Mouse (Mus musculus) limb, embryonic 10.5 days (tissue): ENCODE measurements at regions not wholly inside any gene's neighbourhood (a gene's known extent, or its start where the extent isn't known, plus 50 kb on each side); places are given as distances from the start of the nearest gene placed in this dataset.
"Not testable (repeated sequence)": the region's sequence is repeated elsewhere in the genome, so short reads cannot be mapped to it uniquely, and the experiment has no call there.

ENCODE experiments used
- DNase-seq: peaks from one replicate; pipeline ENCODE4 v3.0.0-alpha.2; 2017; ENCODE audit warnings: low spot score
- H3K27ac ChIP-seq: fragments of 300-500 bp; sonication (generic); 2 replicates; pipeline ENCODE4 v1.5.1; 2016; ENCODE audit warnings: mild to moderate bottlenecking
- H3K27me3 ChIP-seq: fragments of 300-500 bp; sonication (generic); 2 replicates; pipeline ENCODE4 v1.6.1; 2016; ENCODE audit warnings: low read depth, mild to moderate bottlenecking; ENCODE audit not compliant: poor library complexity, severe bottlenecking
- H3K36me3 ChIP-seq: fragments of 300-500 bp; sonication (generic); 2 replicates; pipeline ENCODE4 v1.6.1; 2016; ENCODE audit warnings: mild to moderate bottlenecking, moderate library complexity
- H3K4me1 ChIP-seq: fragments of 300-500 bp; sonication (generic); 2 replicates; pipeline ENCODE4 v1.6.1; 2016
- H3K4me3 ChIP-seq: fragments of 300-500 bp; sonication (generic); 2 replicates; pipeline ENCODE4 v1.5.1; 2016; ENCODE audit warnings: mild to moderate bottlenecking, moderate library complexity
- H3K9me3 ChIP-seq: fragments of 300-500 bp; sonication (generic); replicated peaks from 2 replicates; pipeline ENCODE4 v1.6.1; 2016; ENCODE audit warnings: mild to moderate bottlenecking
- WGBS: fragments of 180-500 bp; shearing (Covaris S2); methylation state at CpG from one replicate; pipeline ENCODE4 v1.1.7; 2016; 5-methylcytosine and 5-hydroxymethylcytosine counted together

DNA sequence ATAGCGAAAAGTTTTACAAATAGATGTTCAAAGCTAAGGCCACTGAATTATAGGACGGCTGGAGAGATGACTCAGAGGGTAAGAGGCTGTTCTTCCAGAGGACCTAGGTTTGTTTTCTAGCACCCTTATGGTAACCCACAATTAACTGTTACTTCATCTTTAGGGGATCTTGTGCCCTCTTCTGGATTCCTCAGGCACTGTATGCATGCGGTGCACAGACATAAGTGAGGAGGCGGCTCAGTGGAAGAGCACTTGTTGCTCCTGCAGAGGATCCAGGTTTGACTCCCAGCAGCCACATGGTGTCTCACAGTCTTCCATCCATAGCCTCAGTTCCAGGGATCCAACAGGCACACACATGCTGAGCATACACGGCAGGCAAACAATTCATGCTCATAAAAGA is 89.7 kb upstream of the Shb start:
- H3K36me3 ChIP-seq: no peaks in the 10 kb centered on the region
- no peak overlapping the region for H3K4me3 ChIP-seq
- 89% methylated on average over 5 of the region's 5 CpGs for WGBS
- 0 out of 2 replicates have a peak, but pooled peaks cover 4% of the 10 kb centered on the region for H3K4me1 ChIP-seq
- no peak overlapping the region for H3K27ac ChIP-seq
- no peaks in the 10 kb centered on the region for H3K9me3 ChIP-seq
- no peak for DNase-seq
- no peaks in the 10 kb centered on the region for H3K27me3 ChIP-seq

GRCm38 (mm10) chr4:45617126-45617525 is 84.9 kb upstream of the Shb start:
- H3K4me3 ChIP-seq: no peak overlapping the region
- no peaks in the 10 kb centered on the region for H3K27me3 ChIP-seq
- H3K9me3 ChIP-seq: no peaks in the 10 kb centered on the region
- H3K36me3 ChIP-seq: no peaks in the 10 kb centered on the region
- H3K27ac ChIP-seq: no peak overlapping the region
- WGBS: 78% methylated on average over 3 of the region's 3 CpGs
- 0 out of 2 replicates have a peak, but pooled peaks cover 5% of the 10 kb centered on the region for H3K4me1 ChIP-seq
- no peak for DNase-seq

GRCm38 (mm10) chr4:45613498-45613897 is 81.2 kb upstream of the Shb start:
- not testable (repeated sequence) for H3K27me3 ChIP-seq, DNase-seq, H3K4me3 ChIP-seq, H3K36me3 ChIP-seq, H3K9me3 ChIP-seq, H3K27ac ChIP-seq, H3K4me1 ChIP-seq
- WGBS: 89% methylated on average over 3 of the region's 3 CpGs

GRCm38 (mm10) chr4:45612132-45612531 is 79.9 kb upstream of the Shb start:
- peak; percentile 48 for DNase-seq
- Histone ChIP-seq H3K4me3 (no peak overlapping the region), H3K4me1 (0 out of 2 replicates have a peak, but pooled peaks cover 2% of the 10 kb centered on the region), H3K27me3 (no peaks in the 10 kb centered on the region), H3K36me3 (no peaks in the 10 kb centered on the region), H3K9me3 (no peaks in the 10 kb centered on the region), H3K27ac (no peak overlapping the region)
- WGBS: 49% methylated on average over 5 of the region's 5 CpGs

DNA sequence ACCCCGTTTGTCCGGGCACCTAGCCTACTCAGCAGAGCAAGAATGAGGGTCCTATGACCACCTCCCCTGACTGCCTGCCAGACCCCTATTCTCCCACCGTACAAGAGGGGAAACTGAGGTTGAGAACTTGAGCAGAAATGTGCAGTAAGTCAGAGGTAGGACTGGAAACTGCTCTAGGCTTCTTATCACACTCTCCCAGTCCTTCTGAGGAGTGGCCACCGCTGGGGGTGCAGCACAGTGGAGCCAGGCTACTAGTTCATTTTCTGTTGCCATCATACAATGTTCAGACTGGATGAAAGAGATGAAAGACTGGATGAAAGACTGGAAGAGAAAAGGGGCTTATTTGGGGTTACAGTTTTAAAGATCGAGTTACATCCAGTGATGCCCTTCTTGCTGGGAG is 78.7 kb upstream of the Shb start:
- Histone ChIP-seq H3K4me3 (no peak overlapping the region), H3K27me3 (no peaks in the 10 kb centered on the region), H3K36me3 (no peaks in the 10 kb centered on the region), H3K27ac (no peak overlapping the region), H3K4me1 (no peaks in the 10 kb centered on the region), H3K9me3 (no peaks in the 10 kb centered on the region)
- DNase-seq: no peak
- WGBS: 91% methylated on average over 5 of the region's 5 CpGs

GRCm38 (mm10) chr4:45606578-45606977 is 74.3 kb upstream of the Shb start:
- peaks cover 4% of the 10 kb centered on the region; the same call in 1 of the 2 replicates for H3K27me3 ChIP-seq

DNA sequence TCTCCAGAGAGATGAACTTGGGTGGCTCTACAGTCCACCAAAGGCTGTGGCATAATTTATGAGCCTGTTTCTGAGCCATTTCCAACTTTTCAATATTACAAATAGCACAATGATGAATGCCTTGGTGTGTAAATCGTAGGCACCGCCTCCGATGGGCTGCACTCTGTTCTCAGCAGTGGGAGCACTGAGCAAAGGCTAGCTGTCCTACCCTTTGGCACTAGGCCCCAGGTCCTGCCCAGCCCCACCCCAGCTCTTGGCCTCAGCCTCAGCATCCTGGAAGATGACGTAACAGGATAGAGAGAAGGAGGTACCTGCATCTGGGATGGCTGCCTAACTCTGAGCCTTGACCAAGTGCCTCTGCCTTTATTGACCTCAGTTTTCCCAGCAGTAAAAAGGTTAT is 73.4 kb upstream of the Shb start:
- H3K27me3 ChIP-seq: peaks cover 4% of the 10 kb centered on the region; the same call in 1 of the 2 replicates
- H3K4me3 ChIP-seq: no peak overlapping the region
- peaks cover 3% of the 10 kb centered on the region; the same call in 1 of the 2 replicates for H3K4me1 ChIP-seq
- no peak overlapping the region for H3K27ac ChIP-seq
- no peaks in the 10 kb centered on the region for H3K36me3 ChIP-seq
- DNase-seq: no peak
- H3K9me3 ChIP-seq: no peaks in the 10 kb centered on the region
- WGBS: 90% methylated on average over 4 of the region's 4 CpGs

More at GRCm38 (mm10) chr4:45606578-45606977, 74.3 kb upstream of the Shb start:
- no peak for DNase-seq
- no peak overlapping the region for H3K27ac ChIP-seq
- 75% methylated on average over 7 of the region's 7 CpGs for WGBS
- 0 out of 2 replicates have a peak, but pooled peaks cover 2% of the 10 kb centered on the region for H3K4me1 ChIP-seq
- no peaks in the 10 kb centered on the region for H3K36me3 ChIP-seq
- H3K4me3 ChIP-seq: no peak overlapping the region
- no peaks in the 10 kb centered on the region for H3K9me3 ChIP-seq

GRCm38 (mm10) chr4:45604271-45604800 is 72.1 kb upstream of the Shb start:
- Histone ChIP-seq H3K4me1 (peaks cover 6% of the 10 kb centered on the region; the same call in 1 of the 2 replicates), H3K27me3 (peaks cover 4% of the 10 kb centered on the region; the same call in 1 of the 2 replicates), H3K4me3 (no peak overlapping the region), H3K36me3 (no peaks in the 10 kb centered on the region), H3K27ac (no peak overlapping the region), H3K9me3 (no peaks in the 10 kb centered on the region)
- no peak for DNase-seq
- 71% methylated on average over 5 of the region's 5 CpGs for WGBS

DNA sequence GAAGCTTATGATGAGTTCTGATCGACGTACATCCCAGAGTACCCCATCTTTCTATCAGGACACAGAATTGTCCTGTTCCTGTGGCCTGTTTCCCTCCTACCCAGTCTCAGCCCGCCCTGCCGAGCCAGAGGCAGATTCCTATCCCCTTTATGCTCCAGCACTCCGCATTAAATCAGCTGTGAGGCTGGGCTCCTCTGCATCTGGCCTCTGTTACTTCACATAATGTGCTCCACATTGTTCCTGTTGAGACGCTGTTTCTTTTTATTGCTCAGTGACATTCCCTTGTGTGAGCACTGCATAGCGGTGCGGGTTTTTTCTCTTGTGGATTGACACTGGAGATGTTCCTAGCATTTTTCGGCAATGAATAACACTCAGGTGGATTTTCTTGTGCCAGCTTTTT is 68.2 kb upstream of the Shb start:
- Histone ChIP-seq H3K27me3 (peaks cover 4% of the 10 kb centered on the region; the same call in 1 of the 2 replicates), H3K36me3 (no peaks in the 10 kb centered on the region), H3K4me3 (no peak overlapping the region), H3K9me3 (no peaks in the 10 kb centered on the region), H3K27ac (no peak overlapping the region), H3K4me1 (peaks cover 6% of the 10 kb centered on the region; the same call in 1 of the 2 replicates)
- WGBS: 54% methylated on average over 9 of the region's 9 CpGs
- DNase-seq: peak; percentile 45

GRCm38 (mm10) chr4:45593435-45593991 is 61.2 kb upstream of the Shb start:
- Histone ChIP-seq H3K27me3 (peaks cover 39% of the 10 kb centered on the region), H3K4me1 (peaks cover 12% of the 10 kb centered on the region), H3K27ac (no peak overlapping the region), H3K36me3 (no peaks in the 10 kb centered on the region), H3K9me3 (no peaks in the 10 kb centered on the region), H3K4me3 (no peak overlapping the region)
- WGBS: 88% methylated on average over 3 of the region's 3 CpGs
- no peak for DNase-seq

DNA sequence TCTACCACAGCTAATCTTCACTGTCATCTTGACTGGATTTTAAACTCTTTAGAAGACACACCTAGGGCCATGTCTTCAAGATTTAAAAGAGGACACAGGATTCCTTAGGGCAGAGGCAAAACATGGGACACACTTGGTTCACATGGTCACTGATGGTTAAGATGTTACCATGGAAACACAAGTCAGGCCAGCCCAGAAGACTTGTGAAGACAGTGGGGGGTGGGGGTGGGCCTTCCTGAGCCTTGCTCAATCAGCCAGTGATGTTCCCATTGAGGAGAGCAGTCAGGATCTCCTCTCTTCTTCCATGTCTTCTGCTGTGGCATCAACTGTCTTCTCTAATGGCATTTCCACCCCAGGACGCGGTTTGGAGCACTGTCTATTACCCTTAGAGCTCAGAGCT is 60.5 kb upstream of the Shb start:
- H3K4me3 ChIP-seq: no peak overlapping the region
- H3K36me3 ChIP-seq: no peaks in the 10 kb centered on the region
- H3K27me3 ChIP-seq: peaks cover 44% of the 10 kb centered on the region
- H3K4me1 ChIP-seq: peaks cover 12% of the 10 kb centered on the region
- 55% methylated on average over 2 of the region's 2 CpGs for WGBS
- no peak overlapping the region for H3K27ac ChIP-seq
- DNase-seq: no peak
- no peaks in the 10 kb centered on the region for H3K9me3 ChIP-seq

DNA sequence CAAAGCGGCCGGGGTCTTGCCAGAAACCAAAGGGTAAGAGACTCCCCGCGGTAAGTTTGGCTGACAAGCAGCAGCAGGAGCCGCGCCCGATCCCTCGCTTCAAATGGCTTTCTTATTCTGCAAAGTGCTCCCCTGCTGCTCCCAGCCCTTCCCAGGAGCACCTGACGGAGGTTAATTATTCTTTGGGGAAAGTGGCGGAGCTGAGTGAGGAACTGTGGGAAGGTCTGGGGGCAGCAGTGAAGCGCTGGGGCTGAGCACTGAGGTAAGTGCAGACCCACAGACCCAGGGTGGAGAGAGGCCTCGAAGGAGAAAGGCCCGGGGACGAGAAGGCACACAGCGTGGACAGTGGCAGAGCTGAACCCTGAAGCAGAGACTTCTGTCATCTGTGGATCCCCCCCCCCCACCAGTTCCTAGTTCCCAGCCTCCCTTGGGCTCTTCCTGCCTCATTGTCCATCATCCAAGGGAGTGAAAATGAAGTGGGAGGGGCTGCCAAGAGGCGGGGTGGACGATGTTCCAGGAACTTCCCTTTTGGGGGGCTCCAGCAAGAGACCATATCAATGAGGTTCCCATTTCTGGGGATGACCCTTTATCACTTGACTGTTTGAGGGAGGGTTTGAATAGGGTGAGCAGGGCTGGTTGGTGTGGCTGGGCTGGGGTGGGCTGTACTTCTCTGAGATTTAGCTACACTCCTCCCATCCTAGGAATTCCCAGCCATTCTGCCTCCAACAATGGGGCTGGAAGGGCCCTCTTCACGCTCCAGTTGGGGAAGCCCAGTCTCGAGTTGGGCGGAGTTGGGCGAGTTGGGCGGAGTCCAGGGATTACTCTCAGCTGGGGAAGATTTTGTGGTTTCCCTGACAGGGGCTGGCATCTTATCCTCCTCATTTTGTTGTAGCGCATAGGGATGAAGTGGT is 59.4 kb upstream of the Shb start:
- Histone ChIP-seq H3K4me1 (peaks cover 12% of the 10 kb centered on the region), H3K4me3 (peak overlapping the region; percentile 36), H3K36me3 (no peaks in the 10 kb centered on the region), H3K9me3 (no peaks in the 10 kb centered on the region), H3K27ac (peak overlapping the region; percentile 16; the same call in 1 of the 2 replicates), H3K27me3 (peaks cover 55% of the 10 kb centered on the region)
- DNase-seq: peak; percentile 41
- WGBS: 4% methylated on average over 23 of the region's 23 CpGs

DNA sequence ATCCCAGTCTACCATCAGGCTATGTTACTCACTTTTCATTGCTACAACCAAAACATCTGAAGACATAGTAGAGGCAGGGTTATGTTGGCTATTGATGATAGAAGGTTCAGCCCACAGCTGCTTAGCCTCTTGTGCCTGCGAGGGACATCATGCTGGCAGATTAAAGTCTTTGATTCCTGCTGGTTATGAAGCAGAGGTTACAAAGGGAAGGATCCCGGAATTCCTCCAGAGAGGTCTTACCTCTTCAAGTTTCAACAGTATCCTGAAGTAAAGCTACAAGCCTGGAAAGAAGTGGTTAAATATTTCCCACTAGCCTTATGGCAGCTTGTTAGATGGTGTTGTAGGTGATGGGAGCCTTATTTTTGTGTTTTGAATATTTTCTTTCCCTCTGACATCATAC is 58.6 kb upstream of the Shb start:
- no peak for DNase-seq
- Histone ChIP-seq H3K9me3 (no peaks in the 10 kb centered on the region), H3K4me1 (peaks cover 12% of the 10 kb centered on the region), H3K36me3 (no peaks in the 10 kb centered on the region), H3K27ac (no peak overlapping the region), H3K27me3 (peaks cover 63% of the 10 kb centered on the region), H3K4me3 (no peak overlapping the region)
- WGBS: 6% methylated on average over 2 of the region's 2 CpGs
